Mouse (Mus musculus): Measurements from ENCODE around the gene Cfap99. TPM values are rescaled to one million over a fixed set of nuclear protein-coding genes. Genes with fewer than 3 reads are reported as not detected.

Cfap99 gene
- polyA plus RNA-seq, 1 experiment from 2014 or later, result 0.09 TPM

GRCm38 (mm10) chr5:34252307-34252966, 36.0 kb upstream of the Cfap99 start:
- no peak overlapping the region for H3K4me3 ChIP-seq (ENCODE audit: control insufficient read depth in 1 of 2, insufficient read depth in 1 of 2, low read depth in 1 of 2, low read length in 2 of 2)
- no peaks in the 10 kb centered on the region for H3K9me3 ChIP-seq (ENCODE audit: control insufficient read depth, low read length)
- no peak for ATAC-seq (ENCODE audit: insufficient number of reproducible peaks, insufficient read depth, low FRiP score, low read depth)
- WGBS, result 9% methylated on average over 4 of the region's 4 CpGs
- H3K9ac ChIP-seq (ENCODE audit: low read length), result no peak overlapping the region
- H3K36me3 ChIP-seq (ENCODE audit: control insufficient read depth, insufficient read depth, low read length), result no peaks in the 10 kb centered on the region
- H3K27me3 ChIP-seq (ENCODE audit: control insufficient read depth, insufficient read depth, low read length), result no peaks in the 10 kb centered on the region
- peaks cover 10 to 14% of the 10 kb centered on the region in 2 experiments for H3K4me1 ChIP-seq (ENCODE audit: control insufficient read depth in 2 of 2, insufficient read depth in 2 of 2, low read length in 2 of 2)
- peak overlapping the region; percentile 6; the same call in 1 of the 2 replicates for H3K4me2 ChIP-seq (ENCODE audit: low read length)
- H3K27ac ChIP-seq (replicated peaks in 1 of 2; ENCODE audit: control insufficient read depth in 1 of 2, insufficient read depth in 1 of 2, low read depth in 2 of 2, low read length in 2 of 2), result no peak overlapping the region; a peak in 1 of 4 replicates

DNA sequence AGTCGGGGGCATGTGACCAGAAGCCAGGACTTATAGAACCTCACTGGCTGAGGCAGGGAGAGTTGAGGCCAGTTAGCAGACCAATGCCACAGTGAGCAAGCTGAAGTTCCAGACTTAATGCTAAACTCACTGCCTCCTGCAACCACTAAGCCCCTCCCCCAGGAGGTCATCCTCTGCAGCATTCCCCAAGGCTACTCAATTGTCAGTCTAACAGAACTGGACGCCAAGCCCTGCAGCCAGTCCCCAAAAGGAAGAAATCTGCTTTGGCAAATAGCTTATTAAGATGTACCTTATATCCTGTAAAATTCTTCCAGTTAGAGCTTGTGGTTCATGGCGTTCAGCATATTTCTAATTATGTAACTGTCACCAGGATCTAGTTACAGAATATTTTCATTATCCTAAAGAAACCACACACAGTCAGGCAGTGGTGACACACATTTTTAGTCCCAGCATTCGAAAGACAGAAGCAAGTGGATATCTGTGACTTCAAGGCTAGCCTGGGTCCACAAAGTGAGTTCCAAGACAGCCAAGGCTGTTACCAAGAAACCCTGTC, 35.4 kb upstream of the Cfap99 start:
- Histone ChIP-seq H3K9ac (ENCODE audit: low read length) (no peak overlapping the region), H3K9me3 (ENCODE audit: control insufficient read depth, low read length) (no peaks in the 10 kb centered on the region), H3K27me3 (ENCODE audit: control insufficient read depth, insufficient read depth, low read length) (no peaks in the 10 kb centered on the region), H3K27ac (replicated peaks in 1 of 2; ENCODE audit: control insufficient read depth in 1 of 2, insufficient read depth in 1 of 2, low read depth in 2 of 2, low read length in 2 of 2) (no peak overlapping the region), H3K4me2 (ENCODE audit: low read length) (no peak overlapping the region), H3K36me3 (ENCODE audit: control insufficient read depth, insufficient read depth, low read length) (no peaks in the 10 kb centered on the region), H3K4me1 (ENCODE audit: control insufficient read depth in 2 of 2, insufficient read depth in 2 of 2, low read length in 2 of 2) (peaks cover 10 to 14% of the 10 kb centered on the region in 2 experiments), H3K4me3 (ENCODE audit: control insufficient read depth in 1 of 2, insufficient read depth in 1 of 2, low read depth in 1 of 2, low read length in 2 of 2) (no peak overlapping the region)
- WGBS, result 53% methylated on average over 4 of the region's 4 CpGs
- ATAC-seq (ENCODE audit: insufficient number of reproducible peaks, insufficient read depth, low FRiP score, low read depth), result no peak

DNA sequence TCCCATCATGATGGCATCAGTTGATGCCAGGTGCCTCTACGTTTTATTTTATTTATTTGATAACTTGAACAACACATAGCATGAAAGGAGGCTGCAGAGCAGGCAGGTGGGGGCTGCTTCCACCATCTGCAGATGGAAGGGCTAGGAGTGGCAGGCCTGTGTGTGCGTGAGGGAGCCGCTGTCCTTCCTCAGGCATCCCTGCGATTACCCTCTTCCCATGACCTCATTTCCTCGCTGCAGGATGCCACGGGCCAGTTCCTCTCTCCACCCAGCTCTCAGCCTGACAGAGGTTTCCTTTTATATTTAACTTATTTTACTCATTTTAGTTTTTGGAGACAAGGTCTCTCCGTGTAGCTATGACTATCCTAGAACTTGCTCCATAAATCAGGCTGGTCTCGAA, 34.1 kb upstream of the Cfap99 start:
- ATAC-seq (ENCODE audit: insufficient number of reproducible peaks, insufficient read depth, low FRiP score, low read depth), result 0 out of 2 replicates have a peak, but pooled peaks have one; percentile 29
- Histone ChIP-seq H3K27me3 (ENCODE audit: control insufficient read depth, insufficient read depth, low read length) (no peaks in the 10 kb centered on the region), H3K9ac (ENCODE audit: low read length) (no peak overlapping the region), H3K4me2 (ENCODE audit: low read length) (no peak overlapping the region), H3K4me3 (ENCODE audit: control insufficient read depth in 1 of 2, insufficient read depth in 1 of 2, low read depth in 1 of 2, low read length in 2 of 2) (no peak overlapping the region), H3K4me1 (ENCODE audit: control insufficient read depth in 2 of 2, insufficient read depth in 2 of 2, low read length in 2 of 2) (peaks cover 10 to 14% of the 10 kb centered on the region in 2 experiments), H3K27ac (replicated peaks in 1 of 2; ENCODE audit: control insufficient read depth in 1 of 2, insufficient read depth in 1 of 2, low read depth in 2 of 2, low read length in 2 of 2) (no peak overlapping the region), H3K9me3 (ENCODE audit: control insufficient read depth, low read length) (no peaks in the 10 kb centered on the region), H3K36me3 (ENCODE audit: control insufficient read depth, insufficient read depth, low read length) (no peaks in the 10 kb centered on the region)
- WGBS, result 59% methylated on average over 8 of the region's 8 CpGs

DNA sequence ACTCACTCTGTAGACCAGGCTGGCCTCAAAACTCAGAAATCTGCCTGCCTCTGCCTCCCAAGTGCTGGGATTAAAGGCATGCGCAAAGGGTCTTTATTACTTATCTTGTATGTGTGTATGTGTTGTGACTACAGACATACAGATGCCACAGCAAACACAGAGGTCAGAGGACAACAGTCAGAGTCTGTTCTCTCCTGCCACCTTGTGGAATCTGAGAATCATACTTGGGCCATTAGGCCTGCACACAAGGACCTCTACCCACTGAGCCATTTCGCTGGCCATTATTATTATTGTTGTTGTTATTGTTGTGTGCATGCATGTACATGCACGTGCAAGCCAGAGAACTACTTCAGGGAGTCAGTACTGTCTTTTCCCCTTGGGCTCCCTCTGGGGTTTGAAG, 33.2 kb upstream of the Cfap99 start:
- H3K9ac ChIP-seq (ENCODE audit: low read length), result no peak overlapping the region
- no peak overlapping the region for H3K27ac ChIP-seq (replicated peaks in 1 of 2; ENCODE audit: control insufficient read depth in 1 of 2, insufficient read depth in 1 of 2, low read depth in 2 of 2, low read length in 2 of 2)
- no peak overlapping the region for H3K4me2 ChIP-seq (ENCODE audit: low read length)
- WGBS, result 73% methylated on average over 3 of the region's 3 CpGs
- H3K9me3 ChIP-seq (ENCODE audit: control insufficient read depth, low read length), result no peaks in the 10 kb centered on the region
- ATAC-seq (ENCODE audit: insufficient number of reproducible peaks, insufficient read depth, low FRiP score, low read depth), result no peak
- H3K36me3 ChIP-seq (ENCODE audit: control insufficient read depth, insufficient read depth, low read length), result no peaks in the 10 kb centered on the region
- peaks cover 10 to 14% of the 10 kb centered on the region in 2 experiments for H3K4me1 ChIP-seq (ENCODE audit: control insufficient read depth in 2 of 2, insufficient read depth in 2 of 2, low read length in 2 of 2)
- no peak overlapping the region for H3K4me3 ChIP-seq (ENCODE audit: control insufficient read depth in 1 of 2, insufficient read depth in 1 of 2, low read depth in 1 of 2, low read length in 2 of 2)
- no peaks in the 10 kb centered on the region for H3K27me3 ChIP-seq (ENCODE audit: control insufficient read depth, insufficient read depth, low read length)

DNA sequence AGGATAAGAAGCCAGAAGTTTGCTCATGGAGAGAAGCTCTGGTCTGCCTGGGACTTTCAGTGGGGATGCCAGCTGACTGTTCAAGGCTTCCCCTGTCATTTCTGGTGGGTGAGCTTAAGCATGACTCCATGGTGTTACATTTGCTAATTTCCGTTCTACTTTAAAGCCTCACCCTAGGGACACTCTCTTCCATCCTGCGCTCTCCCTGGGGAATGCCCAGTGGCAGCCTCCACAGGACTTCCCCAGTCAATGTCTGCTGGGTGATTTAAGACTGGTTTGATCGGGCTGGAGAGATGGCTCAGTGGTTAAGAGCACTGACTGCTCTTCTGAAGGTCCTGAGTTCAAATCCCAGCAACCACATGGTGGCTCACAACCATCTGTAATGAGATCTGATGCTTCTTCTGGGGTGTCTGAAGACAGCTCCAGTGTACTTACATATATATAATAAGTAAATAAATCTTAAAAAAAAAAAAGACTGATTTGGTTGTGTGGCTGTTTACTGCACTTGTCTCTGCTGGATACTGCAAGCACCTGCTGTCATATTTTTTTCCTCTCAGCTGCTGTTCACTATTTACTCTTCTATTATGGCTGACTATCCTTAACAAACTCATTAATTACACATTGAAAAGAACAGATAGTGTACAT, 29.1 kb upstream of the Cfap99 start:
- no peak overlapping the region for H3K4me3 ChIP-seq (ENCODE audit: control insufficient read depth in 1 of 2, insufficient read depth in 1 of 2, low read depth in 1 of 2, low read length in 2 of 2)
- 65% methylated on average over 3 of the region's 3 CpGs for WGBS
- H3K27me3 ChIP-seq (ENCODE audit: control insufficient read depth, insufficient read depth, low read length), result no peaks in the 10 kb centered on the region
- no peak overlapping the region for H3K9ac ChIP-seq (ENCODE audit: low read length)
- H3K4me2 ChIP-seq (ENCODE audit: low read length), result no peak overlapping the region
- ATAC-seq (ENCODE audit: insufficient number of reproducible peaks, insufficient read depth, low FRiP score, low read depth), result no peak
- H3K9me3 ChIP-seq (ENCODE audit: control insufficient read depth, low read length), result no peaks in the 10 kb centered on the region
- no peak overlapping the region for H3K27ac ChIP-seq (replicated peaks in 1 of 2; ENCODE audit: control insufficient read depth in 1 of 2, insufficient read depth in 1 of 2, low read depth in 2 of 2, low read length in 2 of 2)
- H3K36me3 ChIP-seq (ENCODE audit: control insufficient read depth, insufficient read depth, low read length), result no peaks in the 10 kb centered on the region
- no peaks in the 10 kb centered on the region for H3K4me1 ChIP-seq (ENCODE audit: control insufficient read depth in 2 of 2, insufficient read depth in 2 of 2, low read length in 2 of 2)

- ATAC-seq (ENCODE audit: insufficient number of reproducible peaks, insufficient read depth, low FRiP score, low read depth), result no peak
- H3K36me3 ChIP-seq (ENCODE audit: control insufficient read depth, insufficient read depth, low read length), result no peaks in the 10 kb centered on the region
- H3K4me2 ChIP-seq (ENCODE audit: low read length), result no peak overlapping the region
- H3K9ac ChIP-seq (ENCODE audit: low read length), result no peak overlapping the region
- no peak overlapping the region for H3K27ac ChIP-seq (replicated peaks in 1 of 2; ENCODE audit: control insufficient read depth in 1 of 2, insufficient read depth in 1 of 2, low read depth in 2 of 2, low read length in 2 of 2)
- H3K4me1 ChIP-seq (ENCODE audit: control insufficient read depth in 2 of 2, insufficient read depth in 2 of 2, low read length in 2 of 2), result peaks cover 0 to 3% of the 10 kb centered on the region in 2 experiments; a peak in 1 of 4 replicates
- no peaks in the 10 kb centered on the region for H3K9me3 ChIP-seq (ENCODE audit: control insufficient read depth, low read length)
- H3K27me3 ChIP-seq (ENCODE audit: control insufficient read depth, insufficient read depth, low read length), result no peaks in the 10 kb centered on the region
- no peak overlapping the region for H3K4me3 ChIP-seq (ENCODE audit: control insufficient read depth in 1 of 2, insufficient read depth in 1 of 2, low read depth in 1 of 2, low read length in 2 of 2)
- 66% methylated on average over 4 of the region's 4 CpGs for WGBS
These were observed 22.3 kb upstream of the Cfap99 start for GRCm38 (mm10) chr5:34266065-34266464.

- H3K9ac ChIP-seq (ENCODE audit: low read length), result no peak overlapping the region
- WGBS, result 69% methylated on average over 16 of the region's 16 CpGs
- H3K4me3 ChIP-seq (ENCODE audit: control insufficient read depth in 1 of 2, insufficient read depth in 1 of 2, low read depth in 1 of 2, low read length in 2 of 2), result no peak overlapping the region
- no peaks in the 10 kb centered on the region for H3K36me3 ChIP-seq (ENCODE audit: control insufficient read depth, insufficient read depth, low read length)
- H3K4me1 ChIP-seq (ENCODE audit: control insufficient read depth in 2 of 2, insufficient read depth in 2 of 2, low read length in 2 of 2), result peaks cover 0 to 3% of the 10 kb centered on the region in 2 experiments; a peak in 1 of 4 replicates
- no peak overlapping the region for H3K4me2 ChIP-seq (ENCODE audit: low read length)
- no peaks in the 10 kb centered on the region for H3K27me3 ChIP-seq (ENCODE audit: control insufficient read depth, insufficient read depth, low read length)
- no peaks in the 10 kb centered on the region for H3K9me3 ChIP-seq (ENCODE audit: control insufficient read depth, low read length)
- ATAC-seq (ENCODE audit: insufficient number of reproducible peaks, insufficient read depth, low FRiP score, low read depth), result no peak
- no peak overlapping the region for H3K27ac ChIP-seq (replicated peaks in 1 of 2; ENCODE audit: control insufficient read depth in 1 of 2, insufficient read depth in 1 of 2, low read depth in 2 of 2, low read length in 2 of 2)
These were observed 19.0 kb upstream of the Cfap99 start for GRCm38 (mm10) chr5:34269197-34269920.

Measured in heart, embryonic 14.5 days (tissue).